Comparison of ENCODE assay signal across 15 mouse cellular contexts in genomic region chr6:71537286-71537685, GRCm38 (mm10). TPM values are rescaled to one million over a fixed set of nuclear protein-coding genes. Genes with fewer than 3 reads are reported as not detected.
DNase-seq lines count a peak whose midpoint lies in the region; TF ChIP-seq lines count a peak whose summit lies in the region.
"Had no signal": no experiment of that assay in that cellular context is flagged by ENCODE, and none has a peak within 500 bp of the region (broad histone marks: within the 10 kb centered on the region; RNA-seq: fewer than 3 reads in every experiment).

No protein-coding gene starts in this region.

- no peaks in the 10 kb centered on the region for H3K36me3 ChIP-seq in heart, embryonic 10.5 days
- H3K36me3 ChIP-seq: limb, embryonic 13.5 days; liver, embryonic 15.5 days; neural tube, embryonic 13.5 days had no signal

- H3K9me3 ChIP-seq in heart, embryonic 10.5 days, result no peaks in the 10 kb centered on the region
- H3K9me3 ChIP-seq: liver, embryonic 15.5 days; neural tube, embryonic 13.5 days had no signal

- DNase-seq in heart, embryonic 10.5 days (ENCODE audit: low spot score), result no peak
- no peak for DNase-seq in heart, postnatal 25 days (ENCODE audit: low spot score)
- no peak for DNase-seq in layer of hippocampus, adult 2 months (ENCODE audit: low spot score in 2 of 2)
- no peak for DNase-seq in layer of hippocampus, postnatal 25 days (ENCODE audit: extremely low spot score in 1 of 2, low spot score in 1 of 2)
- DNase-seq in adrenal gland, postnatal 14 days, result peak; percentile 50
- DNase-seq in lung, postnatal 25 days (ENCODE audit: low spot score), result peak; percentile 24
- no peak for DNase-seq in testis, postnatal 14 days (ENCODE audit: low spot score)
- DNase-seq: cerebellum, adult 2 months; gastrocnemius, postnatal 10 days; kidney, postnatal 4 days; right cerebral cortex, postnatal 4 days had no signal

- H3K27ac ChIP-seq in heart, embryonic 10.5 days, result peak overlapping the region; percentile 52
- peak overlapping the region; percentile 41; the same call in 1 of the 2 replicates for H3K27ac ChIP-seq in layer of hippocampus, adult 2 months
- H3K27ac ChIP-seq: hindbrain, embryonic 14.5 days; limb, embryonic 13.5 days; liver, embryonic 15.5 days; neural tube, embryonic 13.5 days had no signal

- no peak overlapping the region for H3K4me3 ChIP-seq in heart, embryonic 10.5 days
- H3K4me3 ChIP-seq in layer of hippocampus, adult 2 months, result no peak overlapping the region
- H3K4me3 ChIP-seq: limb, embryonic 13.5 days; liver, embryonic 15.5 days; neural tube, embryonic 13.5 days had no signal

- peaks cover 6% of the 10 kb centered on the region; the same call in 1 of the 2 replicates for H3K4me1 ChIP-seq in heart, embryonic 10.5 days
- H3K4me1 ChIP-seq: limb, embryonic 13.5 days; liver, embryonic 15.5 days; neural tube, embryonic 13.5 days had no signal

- intact Hi-C loops in heart, postnatal 25 days (cut with DNase I), result no loop called here

- no peaks in the 10 kb centered on the region for H3K27me3 ChIP-seq in heart, embryonic 10.5 days (ENCODE audit: insufficient read depth, poor library complexity, severe bottlenecking)
- H3K27me3 ChIP-seq: limb, embryonic 13.5 days; neural tube, embryonic 13.5 days had no signal

- no peak for TF ChIP-seq CTCF in layer of hippocampus, adult 2 months (conservative IDR thresholded peaks at IDR 0.05)

RNA-seq across cellular contexts. Expression of gene Chmp3, which starts 6.3 kb away (rescaled TPM):
- polyA plus RNA-seq in heart, embryonic 10.5 days (2016; fragmentation: Nextera tagmentation; extraction: Ambion mirVana), result 62.1 and 69.8 TPM in 2 replicates
- total RNA-seq in heart, postnatal 25 days (2021), result 10 to 100 TPM; 47.2 to 51.2 TPM
- total RNA-seq in layer of hippocampus, adult 2 months (2021), result 100 to 1,000 TPM in 1 of 2 experiments, 10 to 100 TPM in 1; 99.7 to 109 TPM
- 10 to 100 TPM; 83.6 to 97.4 TPM for total RNA-seq in layer of hippocampus, postnatal 25 days (2021)
- total RNA-seq in adrenal gland, postnatal 14 days (2021), result 99.8 and 107 TPM in 2 replicates

RNA-seq across cellular contexts. Expression of gene Rnf103, which starts 43.6 kb away (rescaled TPM):
- 12.6 and 14.4 TPM in 2 replicates for polyA plus RNA-seq in heart, embryonic 10.5 days (2016; fragmentation: Nextera tagmentation; extraction: Ambion mirVana)
- 10 to 100 TPM; 21.7 to 26.1 TPM for total RNA-seq in heart, postnatal 25 days (2021)
- 10 to 100 TPM; 45.8 to 46.5 TPM for total RNA-seq in layer of hippocampus, adult 2 months (2021)
- total RNA-seq in layer of hippocampus, postnatal 25 days (2021), result 10 to 100 TPM; 46.0 to 48.3 TPM
- 28.5 and 30.6 TPM in 2 replicates for total RNA-seq in adrenal gland, postnatal 14 days (2021)

Comparison
In these comparisons a context has a peak if more than half of its experiments do, and no peak if none do; other contexts are left out.
1. DNase-seq: peak in adrenal gland, postnatal 14 days (single experiment) and lung, postnatal 25 days (single experiment); none in heart, embryonic 10.5 days (single experiment), heart, postnatal 25 days (single experiment), layer of hippocampus, adult 2 months (0 of 2), layer of hippocampus, postnatal 25 days (0 of 2) and testis, postnatal 14 days (single experiment).